Mouse (Mus musculus): ENCODE data around the gene Pacsin2.

DNA sequence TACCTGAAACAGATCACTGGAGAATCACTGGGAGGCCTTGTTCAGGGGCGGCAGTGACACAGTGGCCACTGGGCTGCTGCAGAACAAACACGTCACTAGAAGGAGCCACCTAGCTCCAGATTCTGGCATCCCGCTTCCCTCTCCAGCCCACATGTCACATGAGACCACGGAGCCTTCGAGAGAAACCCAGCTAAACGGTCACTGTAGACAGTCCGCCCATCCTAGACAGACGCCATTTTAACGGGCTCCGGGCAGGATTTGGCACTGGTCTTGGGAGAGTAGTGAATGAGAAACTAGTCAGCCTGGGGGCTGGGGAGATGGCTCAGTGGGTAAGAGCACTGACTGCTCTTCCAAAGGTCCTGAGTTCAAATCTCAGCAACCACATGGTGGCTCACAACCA lies 19.9 kb upstream of the Pacsin2 start:
- TF ChIP-seq CTCF (IDR thresholded peaks at IDR 0.05; ENCODE audit: control insufficient read depth, insufficient read depth, low read length), result no peak
- TF ChIP-seq POLR2A (IDR thresholded peaks at IDR 0.05; ENCODE audit: borderline replicate concordance, control insufficient read depth, low read depth, low read length), result no peak

Measured in bone marrow, adult 2 months (tissue).